ENCODE assay signal across 8 mouse cellular contexts in the genomic region with DNA sequence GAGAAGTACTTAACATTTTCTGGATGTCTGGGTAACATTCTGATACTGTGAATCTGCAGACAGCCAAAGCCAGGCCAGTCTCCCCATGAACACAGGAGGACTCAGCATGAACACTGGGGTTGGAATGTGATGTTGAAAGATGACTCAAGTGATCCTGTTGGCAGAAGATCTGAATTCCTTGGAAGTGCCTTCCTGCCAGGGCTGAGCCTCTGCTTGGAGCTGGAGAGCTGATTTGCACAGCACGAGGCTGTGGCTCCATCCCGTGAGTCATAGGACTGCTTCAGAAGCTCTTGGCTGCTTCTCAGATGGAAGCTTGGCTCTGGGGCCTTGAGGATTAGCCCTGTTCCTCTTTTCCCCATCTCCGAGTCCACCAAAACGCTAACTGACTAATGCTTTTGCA.
DNase-seq lines count a peak whose midpoint lies in the region; ATAC-seq lines count a peak whose summit lies in the region.

No protein-coding gene starts in this region.

- H3K9me3 ChIP-seq in hindbrain, embryonic 10.5 days = no peaks in the 10 kb centered on the region
- H3K9me3 ChIP-seq in midbrain, embryonic 16.5 days (replicated peaks; ENCODE audit: control insufficient read depth, low read length, poor library complexity, severe bottlenecking) = no peaks in the 10 kb centered on the region

- H3K27me3 ChIP-seq in hindbrain, embryonic 10.5 days (ENCODE audit: insufficient read depth, poor library complexity, severe bottlenecking) = no peaks in the 10 kb centered on the region
- H3K27me3 ChIP-seq in midbrain, embryonic 16.5 days (ENCODE audit: control insufficient read depth, insufficient read depth, low read depth, low read length) = no peaks in the 10 kb centered on the region

- no peak for ATAC-seq in midbrain, embryonic 16.5 days

- no peaks in the 10 kb centered on the region for H3K36me3 ChIP-seq in hindbrain, embryonic 10.5 days
- H3K36me3 ChIP-seq in midbrain, embryonic 16.5 days (ENCODE audit: control insufficient read depth, insufficient read depth, low read length) = no peaks in the 10 kb centered on the region

- no peaks in the 10 kb centered on the region for H3K4me1 ChIP-seq in hindbrain, embryonic 10.5 days (replicated peaks)
- no peaks in the 10 kb centered on the region for H3K4me1 ChIP-seq in midbrain, embryonic 16.5 days (ENCODE audit: control insufficient read depth, insufficient read depth, low read length)

- no peak overlapping the region for H3K4me2 ChIP-seq in midbrain, embryonic 16.5 days (ENCODE audit: low read length)

- DNase-seq in layer of hippocampus, adult 9-11 months = peak; percentile 12
- no peak for DNase-seq in layer of hippocampus, postnatal 10 days (ENCODE audit: low spot score in 2 of 2)
- peak; percentile 29 to 31 for DNase-seq in adrenal gland, adult 18-20 months (ENCODE audit: low spot score in 2 of 2)
- peak; percentile 30 to 51 for DNase-seq in gastrocnemius, postnatal 36 days
- peak; percentile 56 for DNase-seq in lung, postnatal 14 days
- no peak for DNase-seq in hindbrain, embryonic 10.5 days (ENCODE audit: low spot score)
- no peak for DNase-seq in right cerebral cortex, postnatal 14 days

- WGBS in hindbrain, embryonic 10.5 days = 64% methylated on average over 4 of the region's 4 CpGs
- 67% methylated on average over 4 of the region's 4 CpGs for WGBS in midbrain, embryonic 16.5 days

- intact Hi-C loops in gastrocnemius, postnatal 36 days (cut with DNase I) = no loop called here

- no peak overlapping the region for H3K4me3 ChIP-seq in hindbrain, embryonic 10.5 days
- H3K4me3 ChIP-seq in midbrain, embryonic 16.5 days (ENCODE audit: low read depth, low read length) = no peak overlapping the region

- no peak overlapping the region for H3K27ac ChIP-seq in hindbrain, embryonic 10.5 days
- H3K27ac ChIP-seq in midbrain, embryonic 16.5 days (ENCODE audit: low read length) = no peak overlapping the region

- H3K9ac ChIP-seq in midbrain, embryonic 16.5 days (ENCODE audit: low read depth, low read length) = no peak overlapping the region

Comparison
In these comparisons a context has a peak if more than half of its experiments do, and no peak if none do; other contexts are left out.
1. DNase-seq: peak in layer of hippocampus, adult 9-11 months (single experiment), adrenal gland, adult 18-20 months (2 of 2), gastrocnemius, postnatal 36 days (2 of 2) and lung, postnatal 14 days (single experiment); none in layer of hippocampus, postnatal 10 days (0 of 2), hindbrain, embryonic 10.5 days (single experiment) and right cerebral cortex, postnatal 14 days (single experiment).